In the genomic region with DNA sequence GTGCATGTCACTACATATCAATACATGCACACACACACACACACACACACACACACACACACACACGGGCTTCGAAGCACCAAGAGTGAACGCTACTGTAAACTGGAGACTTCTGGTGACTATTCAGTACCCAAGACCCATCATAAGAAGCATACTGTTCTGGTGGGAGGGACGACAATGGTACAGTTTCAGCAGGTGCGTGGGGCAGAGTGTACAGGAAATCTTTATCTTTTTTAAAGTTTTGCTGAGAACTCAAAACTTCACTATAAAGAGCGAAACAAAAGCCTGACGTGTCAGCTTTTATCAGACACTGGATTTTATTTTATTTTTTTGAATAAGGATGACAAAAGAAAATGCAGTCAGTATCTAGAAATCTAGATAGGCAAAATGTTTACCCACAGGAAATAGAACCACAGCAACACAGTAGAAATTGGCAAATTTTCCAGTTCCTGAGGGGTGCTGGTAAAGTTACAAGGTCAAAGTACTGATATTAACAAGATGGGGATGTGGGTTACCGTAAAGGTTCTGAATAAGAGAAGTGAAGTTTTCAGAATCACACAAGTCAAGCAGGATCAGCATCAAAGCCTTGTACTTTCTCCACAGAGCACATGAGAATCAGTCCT, we compare ENCODE assay signal across 25 mouse cellular contexts. TPM values are rescaled to one million over a fixed set of nuclear protein-coding genes. Genes with fewer than 3 reads are reported as not detected.
DNase-seq lines count a peak whose midpoint lies in the region; ATAC-seq and TF ChIP-seq lines count a peak whose summit lies in the region.
"Had no signal": no experiment of that assay in that cellular context is flagged by ENCODE, and none has a peak within 500 bp of the region (broad histone marks: within the 10 kb centered on the region; RNA-seq: fewer than 3 reads in every experiment).

No protein-coding gene starts in this region.

- TF ChIP-seq CTCF in layer of hippocampus, adult 2 months (conservative IDR thresholded peaks at IDR 0.05), result no peak

- no peak overlapping the region for H3K4me3 ChIP-seq in liver, embryonic 12.5 days
- H3K4me3 ChIP-seq in liver, embryonic 16.5 days (ENCODE audit: low read depth, low read length), result no peak overlapping the region
- no peak overlapping the region for H3K4me3 ChIP-seq in forebrain, embryonic 14.5 days (ENCODE audit: low read depth, low read length)
- no peak overlapping the region for H3K4me3 ChIP-seq in layer of hippocampus, adult 2 months
- H3K4me3 ChIP-seq: forebrain, embryonic 13.5 days; heart, adult 2 months; heart, embryonic 13.5 days; intestine, embryonic 15.5 days; limb, embryonic 10.5 days; midbrain, embryonic 12.5 days had no signal

- no peak for DNase-seq in liver
- DNase-seq in forebrain, embryonic 14.5 days (ENCODE audit: low spot score), result no peak
- DNase-seq in embryo, embryonic 11 days, result no peak
- DNase-seq in layer of hippocampus, adult 2 months (ENCODE audit: low spot score in 2 of 2), result no peak
- DNase-seq: adrenal gland, postnatal 14 days; cerebellum, adult 2 months; cerebellum, postnatal 25 days; gastrocnemius, postnatal 14 days; heart, adult 2 months; kidney, adult 9 months; kidney, postnatal 14 days; right cerebral cortex, postnatal 14 days; spleen, adult 18-20 months had no signal

- H3K4me1 ChIP-seq in liver, embryonic 12.5 days, result peaks cover 57% of the 10 kb centered on the region
- H3K4me1 ChIP-seq in liver, embryonic 16.5 days (ENCODE audit: control insufficient read depth, low read depth, low read length), result peaks cover 36% of the 10 kb centered on the region
- no peaks in the 10 kb centered on the region for H3K4me1 ChIP-seq in forebrain, embryonic 14.5 days (ENCODE audit: control insufficient read depth, insufficient read depth, low read length)
- H3K4me1 ChIP-seq: forebrain, embryonic 13.5 days; intestine, embryonic 15.5 days; limb, embryonic 10.5 days; midbrain, embryonic 12.5 days had no signal

- H3K36me3 ChIP-seq in liver, embryonic 12.5 days, result peaks cover 38% of the 10 kb centered on the region
- peaks cover 16% of the 10 kb centered on the region for H3K36me3 ChIP-seq in liver, embryonic 16.5 days (ENCODE audit: control insufficient read depth, insufficient read depth)
- peaks cover 18% of the 10 kb centered on the region; the same call in 1 of the 2 replicates for H3K36me3 ChIP-seq in forebrain, embryonic 14.5 days (ENCODE audit: control insufficient read depth, insufficient read depth, low read length)

- no peaks in the 10 kb centered on the region for H3K9me3 ChIP-seq in liver, embryonic 12.5 days (replicated peaks)
- no peaks in the 10 kb centered on the region for H3K9me3 ChIP-seq in liver, embryonic 16.5 days (replicated peaks; ENCODE audit: control insufficient read depth, low read length)
- no peaks in the 10 kb centered on the region for H3K9me3 ChIP-seq in forebrain, embryonic 14.5 days (replicated peaks; ENCODE audit: control insufficient read depth, low read length)
- H3K9me3 ChIP-seq: forebrain, embryonic 13.5 days; heart, embryonic 13.5 days; intestine, embryonic 15.5 days; limb, embryonic 10.5 days; midbrain, embryonic 12.5 days had no signal

- no peaks in the 10 kb centered on the region for H3K27me3 ChIP-seq in liver, embryonic 12.5 days (replicated peaks)
- H3K27me3 ChIP-seq in liver, embryonic 16.5 days (ENCODE audit: control insufficient read depth, insufficient read depth, low read depth, low read length), result no peaks in the 10 kb centered on the region
- H3K27me3 ChIP-seq in forebrain, embryonic 14.5 days (replicated peaks; ENCODE audit: control insufficient read depth, insufficient read depth, low read length), result no peaks in the 10 kb centered on the region
- H3K27me3 ChIP-seq: forebrain, embryonic 13.5 days; heart, embryonic 13.5 days; intestine, embryonic 15.5 days; midbrain, embryonic 12.5 days had no signal

- no peak for ATAC-seq in liver, embryonic 12.5 days
- ATAC-seq in CD4-positive, CD25-positive, alpha-beta regulatory T cell, adult 4 months, result peak; percentile 89
- peak; percentile 59 to 62; a peak in 2 of 4 replicates for ATAC-seq in hematopoietic stem cell, adult 5-6 weeks (replicated peaks in 1 of 2; ENCODE audit: insufficient read depth in 1 of 2, low FRiP score in 2 of 2, low TSS enrichment in 1 of 2, low read depth in 1 of 2, poor library complexity in 2 of 2, severe bottlenecking in 2 of 2)
- no peak for ATAC-seq in liver, embryonic 16.5 days (ENCODE audit: low read depth)
- ATAC-seq in forebrain, embryonic 14.5 days, result no peak
- ATAC-seq: forebrain, embryonic 13.5 days; intestine, embryonic 15.5 days; lung, postnatal 0 days had no signal

- WGBS in liver, embryonic 12.5 days (ENCODE audit: insufficient replicate concordance), result 76% methylated on average over 8 of the region's 8 CpGs
- 85% methylated on average over 8 of the region's 8 CpGs for WGBS in liver, embryonic 16.5 days (ENCODE audit: insufficient replicate concordance)
- 92% methylated on average over 8 of the region's 8 CpGs for WGBS in forebrain, embryonic 14.5 days

- H3K9ac ChIP-seq in liver, embryonic 12.5 days, result no peak overlapping the region
- no peak overlapping the region; the same call in 1 of the 2 replicates for H3K9ac ChIP-seq in liver, embryonic 16.5 days (ENCODE audit: low read depth, low read length)
- no peak overlapping the region for H3K9ac ChIP-seq in forebrain, embryonic 14.5 days (ENCODE audit: low read length)
- H3K9ac ChIP-seq: forebrain, embryonic 13.5 days; heart, embryonic 13.5 days; hindbrain, embryonic 14.5 days; intestine, embryonic 15.5 days; midbrain, embryonic 12.5 days had no signal

- H3K27ac ChIP-seq in liver, embryonic 12.5 days, result peak overlapping the region; percentile 97
- H3K27ac ChIP-seq in liver, embryonic 16.5 days (ENCODE audit: low read length), result peak overlapping the region; percentile 93
- no peak overlapping the region for H3K27ac ChIP-seq in forebrain, embryonic 14.5 days (ENCODE audit: low read depth, low read length)
- no peak overlapping the region for H3K27ac ChIP-seq in layer of hippocampus, adult 2 months
- H3K27ac ChIP-seq: forebrain, embryonic 13.5 days; heart, adult 2 months; heart, embryonic 13.5 days; hindbrain, embryonic 14.5 days; intestine, embryonic 15.5 days; limb, embryonic 10.5 days; macrophage; midbrain, embryonic 12.5 days had no signal

- peak overlapping the region; percentile 70; the same call in 1 of the 2 replicates for H3K4me2 ChIP-seq in liver, embryonic 12.5 days
- H3K4me2 ChIP-seq in liver, embryonic 16.5 days (ENCODE audit: low read depth, low read length), result no peak overlapping the region
- no peak overlapping the region for H3K4me2 ChIP-seq in forebrain, embryonic 14.5 days (ENCODE audit: low read length)
- H3K4me2 ChIP-seq: forebrain, embryonic 13.5 days; heart, embryonic 13.5 days; hindbrain, embryonic 14.5 days; intestine, embryonic 15.5 days; midbrain, embryonic 12.5 days had no signal

RNA-seq across cellular contexts. Expression of a gene that starts 30.1 kb away (rescaled TPM):
- polyA plus RNA-seq in liver, embryonic 12.5 days (2016; fragmentation: Nextera tagmentation; extraction: Ambion mirVana), result 31.5 and 33.0 TPM in 2 replicates
- 10 to 100 TPM; 17.2 to 22.1 TPM for polyA plus RNA-seq in CD4-positive, CD25-positive, alpha-beta regulatory T cell, adult 4 months (2017; shearing (Covaris generic))
- 7.3 and 9.9 TPM in 2 replicates for total RNA-seq in hematopoietic stem cell, adult 5-6 weeks (2017)
- 35.6 and 36.5 TPM in 2 replicates for polyA plus RNA-seq in liver, embryonic 16.5 days (2015; fragmentation: Nextera tagmentation; extraction: Ambion mirVana)
- polyA plus RNA-seq in forebrain, embryonic 14.5 days (2014; fragmentation: Nextera tagmentation; extraction: Ambion mirVana), result 32.8 and 36.0 TPM in 2 replicates
- 10 to 100 TPM in 1 of 2 experiments, 1 to 10 TPM in 1; 9.9 to 11.4 TPM for total RNA-seq in layer of hippocampus, adult 2 months (2021)

RNA-seq across cellular contexts. Expression of a gene that starts 30.2 kb away (rescaled TPM):
- polyA plus RNA-seq in liver, embryonic 12.5 days (2016; fragmentation: Nextera tagmentation; extraction: Ambion mirVana), result 105 and 106 TPM in 2 replicates
- polyA plus RNA-seq in CD4-positive, CD25-positive, alpha-beta regulatory T cell, adult 4 months (2017; shearing (Covaris generic)), result 100 to 1,000 TPM; 140 to 147 TPM
- total RNA-seq in hematopoietic stem cell, adult 5-6 weeks (2017), result 131 and 262 TPM in 2 replicates
- 72.2 and 72.5 TPM in 2 replicates for polyA plus RNA-seq in liver, embryonic 16.5 days (2015; fragmentation: Nextera tagmentation; extraction: Ambion mirVana)
- 216 and 245 TPM in 2 replicates for polyA plus RNA-seq in forebrain, embryonic 14.5 days (2014; fragmentation: Nextera tagmentation; extraction: Ambion mirVana)
- total RNA-seq in layer of hippocampus, adult 2 months (2021), result 10 to 100 TPM; 86.3 to 87.0 TPM

RNA-seq across cellular contexts. Expression of a gene that starts 35.7 kb away (rescaled TPM):
- 47.6 and 54.4 TPM in 2 replicates for polyA plus RNA-seq in liver, embryonic 12.5 days (2016; fragmentation: Nextera tagmentation; extraction: Ambion mirVana)
- polyA plus RNA-seq in CD4-positive, CD25-positive, alpha-beta regulatory T cell, adult 4 months (2017; shearing (Covaris generic)), result 10 to 100 TPM; 25.3 to 26.2 TPM
- total RNA-seq in hematopoietic stem cell, adult 5-6 weeks (2017), result 66.6 and 74.0 TPM in 2 replicates
- 23.6 and 26.8 TPM in 2 replicates for polyA plus RNA-seq in liver, embryonic 16.5 days (2015; fragmentation: Nextera tagmentation; extraction: Ambion mirVana)
- polyA plus RNA-seq in forebrain, embryonic 14.5 days (2014; fragmentation: Nextera tagmentation; extraction: Ambion mirVana), result 13.6 and 14.4 TPM in 2 replicates
- total RNA-seq in layer of hippocampus, adult 2 months (2021), result 1 to 10 TPM; 1.4 to 1.8 TPM

Comparison
In these comparisons a context has a peak if more than half of its experiments do, and no peak if none do; other contexts are left out.
1. ATAC-seq: peak in CD4-positive, CD25-positive, alpha-beta regulatory T cell, adult 4 months (single experiment) and hematopoietic stem cell, adult 5-6 weeks (2 of 2); none in liver, embryonic 12.5 days (single experiment), liver, embryonic 16.5 days (single experiment) and forebrain, embryonic 14.5 days (single experiment).
2. H3K27ac ChIP-seq: peak in liver, embryonic 12.5 days (single experiment) and liver, embryonic 16.5 days (single experiment); none in forebrain, embryonic 14.5 days (single experiment) and layer of hippocampus, adult 2 months (single experiment).